Mouse (Mus musculus) C2C12 (cell line): ENCODE data around the gene Foxk2.

ENCODE experiments used
- CTCF ChIP-seq: IDR thresholded peaks from one replicate; pipeline ENCODE4 v1.5.1; 2011; ENCODE audit not compliant: control insufficient read depth, insufficient read depth, insufficient read length
- MAX ChIP-seq: IDR thresholded peaks from one replicate; pipeline ENCODE4 v1.6.1; 2011; ENCODE audit warnings: mild to moderate bottlenecking, control low read depth

DNA sequence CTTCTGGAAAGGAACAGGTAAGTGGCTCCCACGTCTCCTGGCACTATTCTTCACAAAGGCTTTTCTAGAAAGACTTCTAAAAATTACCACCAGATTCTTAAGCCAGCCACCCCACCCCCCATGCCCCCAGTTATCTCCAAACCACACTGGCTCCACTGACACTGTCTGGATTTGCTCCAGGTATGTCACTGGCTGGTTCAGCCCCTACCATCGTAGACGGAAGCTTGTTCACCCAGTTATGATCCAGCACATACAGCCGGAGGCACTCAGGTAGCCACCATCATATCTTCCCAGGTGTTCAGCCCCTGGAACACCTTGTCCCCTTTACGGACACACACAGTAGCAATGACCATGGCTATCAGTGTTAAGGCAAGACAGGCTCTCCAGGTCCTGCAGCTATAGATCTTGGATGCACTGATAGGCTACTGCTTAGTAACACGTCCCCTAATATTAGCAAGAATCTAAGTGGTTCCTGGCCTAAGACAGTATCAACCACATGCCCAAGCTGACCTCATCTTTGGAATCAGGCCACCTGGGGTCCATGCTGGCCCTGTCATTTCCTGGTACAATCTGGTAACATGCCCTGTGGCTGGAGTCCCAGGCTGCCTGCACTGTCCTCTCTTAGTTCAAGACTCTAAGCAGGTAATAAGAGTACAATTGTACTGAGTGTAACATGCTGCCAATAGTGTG lies 38.3 kb upstream of the Foxk2 start:
- TF ChIP-seq CTCF = no peak
- TF ChIP-seq MAX = no peak
